Mouse (Mus musculus) adrenal gland, adult 8-10 months (tissue): ENCODE data around the gene Cln5. TPM values are rescaled to one million over a fixed set of nuclear protein-coding genes. Genes with fewer than 3 reads are reported as not detected.

Experiments
- DNase-seq: peaks from one replicate; pipeline ENCODE4 v3.0.0; 2022
- total RNA-seq, 4 experiments: library from RNA; stranded (reverse); gene quantifications; 2 replicates each; pipeline ENCODE4 v1.2.4; 2022

Cln5 gene
- total RNA-seq, 4 experiments from 2014 or later = 25.5 to 36.2 (median 31.6) TPM

DNA sequence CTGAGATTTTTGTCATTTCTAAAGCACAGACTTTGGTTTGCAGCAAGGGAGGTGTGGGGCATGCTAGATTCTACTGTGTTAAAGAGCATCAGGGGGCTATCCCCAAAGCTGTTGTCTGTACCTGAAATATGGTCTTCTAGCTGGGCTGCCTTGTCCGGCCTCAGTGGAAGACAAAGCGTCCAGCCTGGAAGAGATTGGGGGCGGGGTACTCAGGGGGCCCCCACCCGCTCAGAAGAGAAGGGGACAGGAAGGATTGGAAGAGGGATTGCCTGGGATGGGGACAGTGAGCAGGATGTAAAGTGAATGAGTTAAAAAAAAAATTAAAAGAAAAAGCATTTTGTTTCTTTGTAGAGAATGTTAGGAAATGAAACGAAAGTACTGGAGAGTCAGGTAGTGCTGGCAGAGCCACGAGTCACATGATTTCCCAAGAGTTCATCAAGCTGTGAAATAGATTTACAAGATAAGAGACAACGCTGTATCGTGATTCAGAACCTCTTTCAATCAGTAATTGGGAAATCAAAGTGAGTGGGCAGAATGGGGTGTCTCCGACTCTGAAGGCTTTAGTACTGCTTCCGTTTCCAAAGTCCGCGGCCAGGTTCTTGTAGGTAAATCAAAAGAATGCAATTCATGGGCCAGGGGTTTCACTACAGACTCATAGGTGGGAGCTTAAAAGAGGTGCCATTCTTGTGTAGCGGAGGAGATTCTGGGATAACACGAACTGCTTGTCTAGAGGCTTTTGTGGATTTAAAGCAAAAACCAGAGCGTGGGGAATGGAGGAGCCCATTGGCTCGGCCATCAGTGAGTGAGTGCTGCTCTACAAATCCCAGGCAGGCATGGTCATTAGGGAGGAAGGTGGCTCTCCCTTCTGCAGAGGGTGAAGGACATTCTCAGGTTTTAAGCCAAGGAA is 8.2 kb downstream of the Cln5 start:
- no peak for DNase-seq

DNA sequence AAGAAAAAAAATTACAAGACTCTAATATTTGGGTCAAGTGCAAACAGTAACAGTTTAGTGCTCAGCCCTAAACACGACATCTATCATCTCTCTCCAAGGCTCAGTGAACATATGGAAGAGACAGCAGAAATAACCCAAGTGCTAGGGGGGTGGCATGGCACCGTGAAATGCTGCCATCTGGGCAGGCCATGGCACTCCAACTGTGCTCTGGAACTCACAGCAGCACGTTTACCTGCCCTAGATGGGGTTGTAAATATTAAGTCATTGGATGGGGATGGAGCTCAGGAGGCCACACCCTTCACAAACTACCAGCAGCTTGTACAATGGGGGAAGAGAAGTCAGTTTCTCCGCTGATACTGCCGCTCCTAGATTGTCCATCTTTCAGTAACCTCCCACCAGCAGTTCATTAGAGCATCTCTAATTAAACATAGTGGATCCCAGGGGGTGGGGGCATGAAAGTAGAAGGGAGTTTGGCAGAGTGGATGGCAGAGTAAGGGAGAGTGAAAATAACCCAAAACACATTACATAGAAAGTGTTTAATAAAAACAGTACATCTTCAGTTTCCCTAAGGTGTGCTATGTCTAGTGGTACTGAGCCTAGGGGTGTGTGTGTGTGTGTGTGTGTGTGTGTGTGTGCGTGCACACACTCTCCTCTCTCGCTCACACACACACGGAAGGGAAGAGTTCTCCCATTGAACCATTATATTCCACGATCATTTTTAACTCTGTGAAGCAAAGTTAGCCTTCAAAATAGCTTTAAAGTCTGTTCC is 9.4 kb downstream of the Cln5 start:
- no peak for DNase-seq

DNA sequence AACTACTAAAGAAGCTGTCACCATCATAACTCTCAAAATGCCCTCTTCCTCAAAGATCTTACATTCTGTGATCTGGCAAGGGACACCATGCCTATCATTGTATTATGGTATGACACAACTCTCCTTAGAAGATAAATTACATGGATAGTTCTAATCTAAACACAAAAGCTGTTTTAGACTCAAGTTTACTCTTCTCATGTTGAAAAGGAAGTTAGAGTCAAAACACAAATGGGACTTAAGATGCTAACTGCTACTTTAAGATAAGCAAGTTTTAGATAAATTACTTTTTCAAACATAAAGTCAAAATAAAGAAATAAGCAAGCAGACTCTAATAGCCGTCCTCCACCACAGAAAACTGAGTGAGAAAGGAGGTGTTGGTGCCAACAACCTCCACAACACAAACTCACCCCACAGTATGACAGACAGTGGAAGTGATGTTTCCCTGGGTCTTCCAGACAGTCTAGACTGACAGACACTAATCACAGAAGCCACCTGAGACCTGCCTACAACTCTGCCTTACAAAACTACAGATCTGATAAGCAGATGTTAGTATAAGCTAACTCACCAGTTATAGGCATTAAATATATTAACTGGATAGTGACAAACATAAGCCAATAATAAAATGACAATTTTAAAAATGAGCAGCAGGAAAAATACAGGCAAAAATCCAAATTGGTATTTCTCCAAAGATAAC is 16.0 kb downstream of the Cln5 start:
- no peak for DNase-seq

DNA sequence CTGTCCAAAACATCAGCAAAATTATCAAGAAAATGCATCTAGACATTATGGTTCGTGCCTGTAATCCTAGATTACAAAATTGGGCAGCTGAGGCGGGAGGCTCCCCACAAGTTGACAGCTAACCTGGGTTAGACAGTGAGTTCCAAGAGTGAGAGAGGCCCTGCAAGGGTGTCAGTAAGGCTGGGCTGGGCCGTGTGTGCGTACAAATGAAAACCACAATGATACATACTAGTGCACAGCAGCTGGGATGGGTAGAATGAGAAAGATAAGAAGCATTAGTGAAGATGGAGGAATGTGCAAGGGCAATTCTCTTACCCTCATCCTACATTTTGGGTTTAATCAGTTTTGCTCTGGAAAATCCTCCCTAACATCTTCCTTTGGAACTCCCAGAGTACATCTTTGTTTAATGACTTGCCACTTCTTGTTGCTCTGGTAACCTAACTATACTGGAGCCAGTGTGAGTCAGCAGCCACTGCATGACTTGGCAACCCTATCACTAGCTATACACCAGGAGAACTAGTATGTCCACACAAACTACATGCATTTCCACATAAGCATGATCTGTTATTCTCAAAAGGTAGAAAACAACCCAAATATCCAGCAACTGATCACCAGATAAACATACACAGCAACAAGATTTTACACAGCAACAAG is 16.8 kb downstream of the Cln5 start:
- no peak for DNase-seq

DNA sequence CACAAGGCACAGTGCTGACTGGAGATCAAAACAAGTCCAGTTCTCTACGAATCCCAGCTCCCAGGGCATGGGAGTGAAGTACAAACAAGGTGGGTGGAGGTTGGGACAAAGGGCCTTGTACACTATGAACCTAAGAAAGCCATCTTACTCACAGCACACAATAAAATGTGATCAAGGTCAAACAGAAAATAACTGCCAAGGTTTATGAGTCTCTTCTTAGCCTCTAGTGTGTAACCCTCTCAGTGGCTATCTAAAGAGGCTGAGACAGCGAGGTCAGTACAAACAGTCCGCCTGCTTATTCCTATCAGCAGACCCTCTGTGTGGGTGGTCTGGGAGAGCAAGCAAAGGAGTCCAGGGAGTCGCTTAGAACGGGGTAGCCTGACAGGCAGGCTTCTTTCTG is 17.8 kb downstream of the Cln5 start:
- no peak for DNase-seq

DNA sequence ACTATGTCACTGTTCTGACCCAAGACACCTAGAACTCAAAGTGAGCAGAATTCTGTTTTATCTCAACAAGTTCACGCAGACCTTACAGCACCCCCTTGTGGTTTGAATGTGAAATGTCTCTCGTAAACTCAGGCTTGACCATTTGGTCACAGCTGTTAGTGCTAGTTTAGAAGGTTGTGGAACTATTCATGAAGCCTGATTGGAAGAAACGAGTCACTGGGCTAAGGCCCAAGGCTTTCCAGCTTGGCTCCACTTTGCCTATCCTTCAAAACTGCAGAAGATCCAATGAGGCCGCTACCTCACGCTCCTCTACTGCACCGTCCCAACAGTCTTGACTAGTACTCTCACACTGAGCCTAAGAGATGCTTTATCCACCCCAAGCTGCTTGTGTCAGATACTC is 18.6 kb downstream of the Cln5 start:
- DNase-seq = no peak

DNA sequence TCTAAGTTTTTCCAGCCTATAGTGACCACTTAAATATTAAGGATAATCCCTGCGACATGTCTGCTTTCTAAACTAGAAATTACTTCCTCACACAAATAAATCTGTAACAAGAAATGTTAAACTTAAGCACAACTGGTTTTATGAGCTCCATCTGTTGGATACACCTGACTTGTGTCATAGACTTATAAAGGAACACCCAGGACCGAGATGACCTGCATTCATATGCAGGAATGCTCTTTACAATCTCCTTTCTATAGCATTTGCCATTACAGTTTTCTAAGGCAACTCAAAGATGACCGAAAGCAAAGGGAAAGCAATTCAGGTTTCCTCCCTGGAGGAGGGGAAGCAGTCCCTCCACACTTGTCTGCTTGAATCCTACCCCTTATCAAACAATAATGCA is 23.2 kb downstream of the Cln5 start:
- DNase-seq = no peak

DNA sequence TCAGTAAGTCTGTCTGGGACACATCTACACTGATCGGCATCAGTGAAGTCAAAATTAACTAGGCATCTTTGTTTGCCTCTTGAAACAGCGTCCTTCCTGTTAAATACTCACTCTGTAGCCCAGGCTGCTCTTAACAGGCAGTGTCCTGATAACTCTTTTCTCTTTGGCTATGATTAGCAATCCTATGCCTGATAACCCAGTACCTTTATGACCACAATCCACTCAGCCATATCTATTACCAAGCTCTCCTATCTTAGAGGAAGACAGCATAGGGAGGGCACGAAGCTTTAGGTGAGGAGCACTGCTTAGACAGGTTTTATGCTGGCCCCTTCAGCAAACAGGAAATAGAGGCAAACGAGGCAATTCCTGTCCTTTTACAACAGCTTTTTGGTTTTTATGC is 23.7 kb downstream of the Cln5 start:
- no peak for DNase-seq

DNA sequence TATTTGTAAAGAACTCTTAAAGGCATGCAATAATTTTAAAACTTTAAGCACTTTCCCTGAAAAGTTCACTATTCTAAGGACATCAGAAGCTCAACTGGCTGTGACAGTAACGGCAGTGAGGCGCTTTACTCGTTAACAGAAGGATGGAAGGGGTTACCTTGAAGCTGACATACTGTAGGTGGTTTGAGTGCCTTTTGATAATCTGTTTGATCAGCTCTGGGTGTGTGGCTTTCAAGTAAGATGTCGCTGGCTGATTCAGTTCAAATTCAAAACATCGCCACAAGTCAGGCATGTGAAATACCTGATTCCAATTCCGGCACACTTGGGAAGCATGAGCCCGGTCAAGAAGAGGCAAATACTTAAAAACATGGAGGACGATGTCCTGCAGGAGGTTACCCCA is 25.0 kb downstream of the Cln5 start:
- no peak for DNase-seq

DNA sequence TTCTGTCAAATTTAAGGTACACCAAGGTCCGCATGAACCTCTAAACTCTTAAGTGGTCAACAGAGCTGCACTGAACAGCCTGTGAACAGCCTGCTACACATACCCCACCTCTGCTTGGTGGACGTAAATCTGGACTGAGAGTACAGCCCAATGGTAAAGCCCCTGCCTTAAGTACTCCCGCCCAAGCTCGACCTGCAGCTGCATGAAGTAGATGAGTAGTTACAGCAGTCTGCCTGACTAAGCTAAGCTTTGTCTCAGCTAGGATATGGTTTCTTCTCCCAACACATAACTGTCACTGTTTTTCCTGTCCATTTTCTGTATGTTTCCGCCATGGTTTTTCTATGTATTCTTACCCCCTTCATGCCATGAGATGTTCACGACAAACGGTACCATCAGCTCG is 25.8 kb downstream of the Cln5 start:
- DNase-seq = no peak

DNA sequence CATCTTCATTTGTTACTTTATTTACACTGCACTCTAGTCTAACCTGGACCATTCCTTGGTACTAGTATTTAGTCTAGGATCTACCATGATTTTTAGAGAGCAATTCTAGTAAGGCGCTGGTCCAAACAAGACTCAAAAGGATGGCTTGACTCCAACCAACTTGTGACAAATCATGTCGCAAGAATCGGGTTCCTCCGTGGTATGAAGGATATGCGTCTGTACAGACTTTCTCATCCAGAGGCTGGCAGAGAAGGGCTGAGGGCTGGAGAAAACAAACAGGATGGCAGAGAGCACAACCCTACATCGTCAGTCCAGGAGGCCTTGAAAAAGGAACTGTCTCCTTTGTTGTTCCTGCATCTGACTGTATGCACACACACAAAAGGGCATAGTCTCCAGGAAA is 26.6 kb downstream of the Cln5 start:
- DNase-seq = peak; percentile 56

DNA sequence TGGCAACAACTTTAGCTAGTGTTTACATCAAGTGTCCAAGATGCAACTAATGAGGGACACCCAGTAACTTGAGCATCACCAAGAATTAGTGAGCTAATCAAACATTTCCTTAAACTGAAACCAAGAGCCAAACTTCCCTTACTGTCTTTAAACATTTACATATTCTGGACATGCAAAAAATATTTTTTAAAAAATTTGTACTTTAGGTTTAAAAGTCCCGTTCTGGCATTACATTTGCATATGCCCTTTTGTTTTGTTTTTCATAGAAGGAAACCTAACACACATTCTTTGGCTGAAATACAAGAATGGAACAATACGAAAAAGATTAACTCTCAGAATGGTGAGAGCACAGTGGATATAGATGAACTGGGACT is 28.2 kb downstream of the Cln5 start:
- no peak for DNase-seq

DNA sequence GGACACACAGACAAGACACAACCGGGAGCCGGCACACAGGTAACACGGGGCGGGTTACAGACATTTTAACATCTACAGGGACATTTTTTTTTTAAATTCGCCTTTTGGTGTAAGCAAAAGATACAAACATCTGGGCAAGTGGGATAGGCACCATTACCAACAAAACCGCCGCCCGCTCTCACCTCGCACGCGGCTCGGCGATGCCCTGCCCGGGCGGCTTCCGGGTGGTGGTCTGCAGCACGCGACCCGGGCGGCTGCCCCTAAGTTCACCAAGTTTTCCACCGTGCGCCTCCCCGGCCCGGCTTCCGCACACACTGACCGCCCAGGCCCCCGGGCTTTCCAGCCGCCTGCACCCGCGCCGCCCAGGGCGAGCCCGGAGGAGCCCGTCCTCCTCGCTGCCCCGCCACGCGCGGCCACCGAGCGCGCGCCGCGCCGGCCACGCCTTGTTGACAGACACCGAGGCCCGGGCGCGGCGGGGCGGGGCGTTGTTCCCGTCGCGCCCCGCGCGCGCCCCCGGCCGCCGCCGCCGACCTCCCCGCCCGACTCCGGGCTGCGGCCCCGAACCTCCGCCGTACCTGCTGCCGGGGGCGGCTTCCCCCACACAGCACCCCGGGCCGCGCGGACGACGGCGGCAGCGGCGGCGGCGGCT is 28.7 kb downstream of the Cln5 start:
- peak; percentile 79 for DNase-seq

DNA sequence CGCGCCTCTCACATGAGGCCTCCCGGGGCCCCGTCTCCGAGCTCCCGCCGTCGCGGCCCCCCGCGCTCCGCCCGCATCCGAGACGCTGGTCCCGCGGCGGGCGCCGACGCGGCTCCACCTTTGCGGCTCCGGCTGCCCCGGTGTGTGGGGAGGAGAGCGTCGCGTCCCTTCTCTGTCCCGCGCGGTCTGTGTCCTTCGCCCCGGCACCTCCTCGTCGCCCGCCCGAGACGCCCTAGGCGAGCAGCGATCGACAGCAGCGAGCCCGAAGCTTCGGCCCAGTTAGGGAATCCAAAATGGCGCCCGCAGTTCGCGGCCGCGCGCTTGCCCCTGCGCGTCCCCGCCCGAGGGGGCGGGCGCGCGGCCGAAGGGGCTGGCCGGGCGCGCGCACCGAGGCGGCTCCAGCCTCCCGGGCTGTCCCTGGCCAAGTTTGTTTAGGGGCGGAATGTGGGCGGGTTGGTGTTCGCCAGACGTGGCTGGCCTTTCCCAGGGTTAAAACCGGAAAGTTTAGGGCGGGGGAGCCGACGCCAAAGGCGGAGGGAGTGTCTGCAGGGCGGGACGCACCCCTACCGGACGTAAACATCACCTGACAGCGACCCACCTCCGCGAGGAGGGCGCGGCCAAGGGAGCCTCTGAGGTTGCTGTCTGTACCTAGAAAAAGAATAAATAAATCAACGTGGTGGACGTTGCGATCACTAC is 29.4 kb downstream of the Cln5 start, which contains the start of gene Fbxl3:
Gene Fbxl3 (minus strand): TSS at position 329 of the 696 bp plus-strand sequence.
- DNase-seq = peak; percentile 96

DNA sequence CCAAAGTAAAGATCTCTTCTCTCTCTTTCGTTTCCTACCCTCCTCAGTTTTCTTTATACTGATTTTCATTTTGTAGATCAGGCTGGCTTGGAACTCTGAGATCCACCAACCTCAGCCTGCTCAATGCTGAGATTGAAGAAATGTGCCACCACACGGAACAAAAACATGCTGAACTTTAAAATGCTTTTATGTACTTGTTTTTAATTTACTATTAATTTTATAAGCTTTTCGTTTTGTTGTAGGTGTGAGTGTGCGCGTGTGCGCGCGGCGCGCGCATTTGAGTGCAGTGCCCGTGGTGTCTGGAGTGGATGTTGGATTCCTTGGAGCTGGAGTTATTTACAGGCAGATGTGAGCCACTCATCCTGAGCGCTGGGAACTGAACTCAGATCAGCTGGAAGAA is 30.3 kb downstream of the Cln5 start:
- DNase-seq = no peak

DNA sequence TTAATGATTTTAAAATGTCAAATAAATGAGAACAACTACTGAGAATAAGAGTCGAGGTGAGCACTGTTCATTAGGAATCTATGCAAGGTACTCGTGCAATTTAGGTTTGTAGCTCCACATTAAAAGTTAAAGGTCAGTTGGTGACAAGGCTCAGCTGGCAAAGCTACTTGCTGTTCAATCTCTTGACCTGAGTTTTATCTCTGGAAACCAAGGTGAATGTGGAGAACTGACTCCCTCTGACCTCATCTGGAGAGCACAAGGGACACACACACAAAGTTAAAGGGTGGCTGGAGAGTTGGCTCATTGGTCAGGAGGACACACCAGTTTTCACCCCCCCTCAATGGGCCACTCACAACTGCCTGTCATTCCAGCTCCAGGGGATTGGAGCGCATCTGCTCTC is 31.2 kb downstream of the Cln5 start:
- DNase-seq = no peak

DNA sequence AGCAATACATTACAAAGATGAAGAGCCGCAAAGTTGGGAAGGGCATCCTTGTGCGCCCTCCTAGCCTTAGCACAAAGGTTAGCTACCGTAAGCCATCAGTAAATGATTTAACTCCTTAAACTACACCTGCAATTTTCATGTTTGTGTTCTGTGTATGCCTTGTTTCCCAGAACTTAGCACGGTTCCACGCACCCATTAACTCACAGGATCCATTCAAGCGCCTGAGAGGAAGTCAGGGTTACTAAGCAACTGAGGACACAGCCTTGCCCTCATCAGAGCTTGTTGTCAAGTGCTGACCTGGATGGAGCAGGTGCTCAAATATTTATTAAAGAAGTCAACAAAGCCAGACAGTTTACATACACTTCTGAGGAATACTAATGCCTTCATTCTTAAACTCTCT is 32.2 kb downstream of the Cln5 start:
- no peak for DNase-seq

DNA sequence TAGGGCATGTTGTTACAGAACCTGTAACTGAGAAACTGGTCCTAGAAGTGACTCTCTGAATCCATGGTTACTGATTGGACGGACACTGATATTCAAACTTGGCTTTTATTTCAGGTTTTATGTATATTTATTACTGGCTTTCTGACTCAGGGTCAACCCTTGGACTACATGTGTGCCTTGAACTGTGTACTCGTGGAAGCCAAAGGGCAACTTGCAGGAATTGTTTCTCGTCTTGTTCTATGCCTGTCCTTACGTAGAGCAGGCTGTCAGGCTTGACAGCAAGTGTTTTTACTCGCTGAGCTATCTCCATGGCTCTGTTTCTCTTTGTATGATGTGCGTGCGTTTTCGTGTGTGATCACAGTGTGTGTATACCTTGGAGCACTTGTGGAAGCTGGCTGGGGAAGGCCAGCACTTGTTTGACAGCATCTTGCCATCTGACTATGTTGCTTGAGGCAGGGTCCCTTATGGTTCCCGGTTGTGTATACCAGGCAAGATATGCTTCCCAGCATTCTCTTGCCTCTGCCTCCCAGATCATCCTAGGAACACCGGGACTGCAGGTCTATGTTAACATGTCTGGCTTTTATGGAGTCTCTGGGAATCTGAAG is 32.8 kb downstream of the Cln5 start:
- DNase-seq = no peak

DNA sequence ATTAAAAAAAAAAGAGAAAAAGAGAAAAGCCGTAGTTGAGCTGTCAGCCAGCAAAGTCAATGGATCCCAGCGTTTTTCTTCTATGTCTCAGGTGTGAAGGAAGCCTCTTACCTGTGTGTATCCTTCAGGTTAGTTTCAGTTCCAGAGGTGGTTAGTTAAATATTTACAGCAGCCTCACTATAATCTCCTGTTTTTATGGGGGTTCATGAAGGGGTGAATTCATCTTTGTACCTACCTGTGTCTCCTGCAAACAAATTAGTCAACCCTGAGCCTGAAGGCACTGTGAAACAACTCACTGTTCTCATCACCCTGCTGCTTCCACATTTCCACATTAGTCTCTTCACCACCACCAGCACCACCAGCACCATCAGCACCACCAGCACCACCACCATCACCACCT is 36.3 kb downstream of the Cln5 start:
- DNase-seq = no peak

DNA sequence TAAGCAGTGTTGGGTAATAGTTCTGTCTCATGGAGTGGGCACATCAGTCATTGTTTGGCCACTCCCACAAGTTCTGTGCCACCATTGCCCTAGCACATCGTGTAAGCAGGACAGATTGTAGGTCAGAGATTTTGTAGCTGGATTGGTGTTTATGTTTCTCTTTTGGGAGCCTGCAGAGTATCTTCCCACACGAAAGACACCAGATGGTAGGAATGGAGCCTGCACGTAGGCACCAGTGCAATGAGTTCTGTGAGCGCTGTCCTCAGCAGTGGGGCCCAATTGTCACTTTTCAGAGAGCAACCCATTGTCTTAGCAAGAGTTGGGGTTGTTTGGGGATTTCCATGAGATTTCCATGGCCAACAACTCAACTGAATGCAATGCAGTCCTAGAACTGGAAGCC is 40.0 kb downstream of the Cln5 start:
- no peak for DNase-seq
